In genomic region chr9:53634796-53635195, GRCm38 (mm10) we compare ENCODE assay signal across 20 mouse cellular contexts. TPM values are rescaled to one million over a fixed set of nuclear protein-coding genes. Genes with fewer than 3 reads are reported as not detected.
DNase-seq lines count a peak whose midpoint lies in the region; TF ChIP-seq lines count a peak whose summit lies in the region.
"Had no signal": no experiment of that assay in that cellular context is flagged by ENCODE, and none has a peak within 500 bp of the region (broad histone marks: within the 10 kb centered on the region; RNA-seq: fewer than 3 reads in every experiment).

No protein-coding gene starts in this region.

- H3K27me3 ChIP-seq in CH12.LX (replicated peaks), result no peaks in the 10 kb centered on the region
- H3K27me3 ChIP-seq: embryonic facial prominence, embryonic 12.5 days; forebrain, embryonic 13.5 days; forebrain, embryonic 15.5 days had no signal

- no peak overlapping the region for H3K4me3 ChIP-seq in CH12.LX (replicated peaks in 1 of 3; ENCODE audit: low read depth in 2 of 3, low read length in 2 of 3, poor library complexity in 1 of 3)
- H3K4me3 ChIP-seq: embryonic facial prominence, embryonic 10.5 days; embryonic facial prominence, embryonic 12.5 days; forebrain, embryonic 13.5 days; forebrain, embryonic 15.5 days had no signal

- dilution Hi-C loops in CH12.LX (cut with MboI; ENCODE audit: extremely low pct_ligation_motif_present, extremely low pct_unique_long_range_greater_than_20kb, low sequenced_read_pairs), result no loop called here

- peaks cover 2 to 3% of the 10 kb centered on the region in 2 experiments; a peak in 3 of 4 replicates for H3K4me1 ChIP-seq in CH12.LX (ENCODE audit: control insufficient read depth in 1 of 2, insufficient read depth in 2 of 2)
- H3K4me1 ChIP-seq: embryonic facial prominence, embryonic 10.5 days; embryonic facial prominence, embryonic 12.5 days; forebrain, embryonic 13.5 days; forebrain, embryonic 15.5 days had no signal

- H3K9ac ChIP-seq in CH12.LX (ENCODE audit: insufficient read depth, low read depth), result no peak overlapping the region; the same call in 1 of the 2 replicates
- H3K9ac ChIP-seq: embryonic facial prominence, embryonic 12.5 days; forebrain, embryonic 13.5 days; forebrain, embryonic 15.5 days; forebrain, postnatal 0 days had no signal

- peak overlapping the region; percentile 29; the same call in 1 of the 2 replicates for H3K4me2 ChIP-seq in CH12.LX (ENCODE audit: insufficient read depth, low read depth, poor library complexity, severe bottlenecking)
- H3K4me2 ChIP-seq: embryonic facial prominence, embryonic 12.5 days; forebrain, embryonic 13.5 days; forebrain, embryonic 15.5 days had no signal

- in situ Hi-C loops in CH12.LX (cut with MboI; ENCODE audit: low pct_ligation_motif_present, low pct_unique_long_range_greater_than_20kb, low sequenced_read_pairs), result no loop called here

- no peak for TF ChIP-seq CTCF in CH12.LX (conservative IDR thresholded peaks at IDR 0.05 in 1 of 2, IDR thresholded peaks at IDR 0.05 in 1 of 2; ENCODE audit: low read depth in 2 of 2, low read length in 2 of 2)

- peak overlapping the region; percentile 48; the same call in 1 of the 2 replicates for H3K27ac ChIP-seq in CH12.LX (ENCODE audit: insufficient read depth, low read depth)
- H3K27ac ChIP-seq: embryonic facial prominence, embryonic 10.5 days; embryonic facial prominence, embryonic 12.5 days; forebrain, embryonic 13.5 days; forebrain, embryonic 15.5 days had no signal

- H3K9me3 ChIP-seq in CH12.LX (replicated peaks; ENCODE audit: low read length), result no peaks in the 10 kb centered on the region
- H3K9me3 ChIP-seq: embryonic facial prominence, embryonic 10.5 days; embryonic facial prominence, embryonic 12.5 days; forebrain, embryonic 13.5 days; forebrain, embryonic 15.5 days had no signal

- TF ChIP-seq EP300 in CH12.LX (IDR thresholded peaks at IDR 0.05; ENCODE audit: low read length), result no peak

- DNase-seq in CD4-positive, CD25-positive, alpha-beta regulatory T cell, adult 2 months (ENCODE audit: low read depth, low spot score), result peak; percentile 21
- DNase-seq in CH12.LX (ENCODE audit: extremely low read depth), result no peak
- peak; percentile 63 for DNase-seq in induced T-regulatory cell, adult 2 months (ENCODE audit: low read depth)
- no peak for DNase-seq in gastrocnemius, adult 8-10 months (ENCODE audit: low spot score in 2 of 2)
- no peak for DNase-seq in thymus, postnatal 36 days
- DNase-seq in kidney, adult 8-10 months, result no peak
- no peak for DNase-seq in left cerebral cortex, adult 18-20 months (ENCODE audit: low spot score in 2 of 2)
- DNase-seq: adrenal gland, adult 8-10 months; adrenal gland, postnatal 14 days; adrenal gland, postnatal 36 days; cerebellum, adult 11-12 months; cerebellum, adult 2 months; cerebellum, adult 9-10 months; cerebellum, postnatal 10 days; cerebellum, postnatal 25 days; forebrain, postnatal 0 days had no signal

- H3K79me2 ChIP-seq in CH12.LX (replicated peaks; ENCODE audit: control insufficient read depth, extremely low read depth, insufficient read depth, poor library complexity, severe bottlenecking), result no peaks in the 10 kb centered on the region

- H3K36me3 ChIP-seq in CH12.LX (replicated peaks in 1 of 2; ENCODE audit: control insufficient read depth in 1 of 2, insufficient read depth in 1 of 2, low read length in 1 of 2), result peaks cover 44 to 71% of the 10 kb centered on the region in 2 experiments

- TF ChIP-seq POLR2A in CH12.LX (IDR thresholded peaks at IDR 0.05; ENCODE audit: low read depth, low read length), result no peak

- no peak for TF ChIP-seq RAD21 in CH12.LX (IDR thresholded peaks at IDR 0.05; ENCODE audit: low read depth, low read length)

TF ChIP-seq in CH12.LX, 34 proteins besides CTCF, POLR2A, EP300 and RAD21:
- TF ChIP-seq NRF1 (IDR thresholded peaks at IDR 0.05; ENCODE audit: low read depth, low read length), result no peak
- TF ChIP-seq CHD2 (IDR thresholded peaks at IDR 0.05; ENCODE audit: low read length), result no peak
- TF ChIP-seq IRF4 (IDR thresholded peaks at IDR 0.05; ENCODE audit: low read depth, low read length), result peak; percentile 16; the same call in 1 of the 2 replicates

RNA-seq across cellular contexts. Expression of gene Acat1, which starts 24.6 kb away (rescaled TPM):
- total RNA-seq in CH12.LX (2012; rRNA removed) (48.0 and 49.2 TPM in 2 replicates), CH12.LX (2014; rRNA removed) (62.7 and 66.9 TPM in 2 replicates)
- polyA plus RNA-seq in CH12.LX (2012; ENCODE audit: insufficient read length, low read depth), result 36.5 and 45.4 TPM in 2 replicates
- total RNA-seq in gastrocnemius, adult 8-10 months (2022), result 100 to 1,000 TPM; 123 to 132 (median 128) TPM
- total RNA-seq in left cerebral cortex, adult 18-20 months (2021), result 10 to 100 TPM; 56.7 to 59.2 TPM

RNA-seq across cellular contexts. Expression of gene Cul5, which starts 35.0 kb away (rescaled TPM):
- total RNA-seq in CH12.LX (2012; rRNA removed) (21.0 and 25.4 TPM in 2 replicates), CH12.LX (2014; rRNA removed) (43.8 and 49.5 TPM in 2 replicates)
- 33.7 and 37.3 TPM in 2 replicates for polyA plus RNA-seq in CH12.LX (2012; ENCODE audit: insufficient read length, low read depth)
- 10 to 100 TPM; 75.6 to 84.6 (median 76.1) TPM for total RNA-seq in gastrocnemius, adult 8-10 months (2022)
- 10 to 100 TPM; 54.7 to 56.4 TPM for total RNA-seq in left cerebral cortex, adult 18-20 months (2021)

Comparison
In these comparisons a context has a peak if more than half of its experiments do, and no peak if none do; other contexts are left out.
1. DNase-seq: peak in CD4-positive, CD25-positive, alpha-beta regulatory T cell, adult 2 months (single experiment) and induced T-regulatory cell, adult 2 months (single experiment); none in CH12.LX (single experiment), gastrocnemius, adult 8-10 months (0 of 2), thymus, postnatal 36 days (0 of 2), kidney, adult 8-10 months (0 of 2) and left cerebral cortex, adult 18-20 months (0 of 2).